Mouse (Mus musculus) heart, embryonic 10.5 days (tissue): ENCODE measurements around the gene Supt3. TPM values are rescaled to one million over a fixed set of nuclear protein-coding genes. Genes with fewer than 3 reads are reported as not detected.

Source experiments
- DNase-seq: peaks from one replicate; pipeline ENCODE4 v3.0.0-alpha.2; 2017; ENCODE audit warnings: low spot score
- H3K27ac ChIP-seq: fragments of 300-500 bp; sonication (generic); 2 replicates; pipeline ENCODE4 v1.5.1; 2016; ENCODE audit warnings: mild to moderate bottlenecking
- H3K27me3 ChIP-seq: fragments of 300-500 bp; sonication (generic); 2 replicates; pipeline ENCODE4 v1.6.1; 2016; ENCODE audit warnings: mild to moderate bottlenecking; ENCODE audit not compliant: poor library complexity, insufficient read depth, severe bottlenecking
- H3K36me3 ChIP-seq: fragments of 300-500 bp; sonication (generic); 2 replicates; pipeline ENCODE4 v1.6.1; 2016; ENCODE audit warnings: mild to moderate bottlenecking, moderate library complexity
- H3K4me1 ChIP-seq: fragments of 300-500 bp; sonication (generic); 2 replicates; pipeline ENCODE4 v1.6.1; 2016; ENCODE audit warnings: mild to moderate bottlenecking
- H3K4me3 ChIP-seq: fragments of 300-500 bp; sonication (generic); 2 replicates; pipeline ENCODE4 v1.5.1; 2016; ENCODE audit warnings: mild to moderate bottlenecking, moderate library complexity
- H3K9me3 ChIP-seq: fragments of 300-500 bp; sonication (generic); 2 replicates; pipeline ENCODE4 v1.6.1; 2016; ENCODE audit warnings: mild to moderate bottlenecking, moderate library complexity
- whole genome bisulfite sequencing: fragments of 180-500 bp; shearing (Covaris S2); methylation state at CpG from one replicate; pipeline ENCODE4 v1.1.7; 2016; 5-methylcytosine and 5-hydroxymethylcytosine counted together
- polyA plus RNA-seq: library from polyadenylated mRNA; unstranded; fragments of >200 nt; fragmentation: Nextera tagmentation; extraction: Ambion mirVana; gene quantifications from 2 replicates; pipeline ENCODE4 v1.2.1, GENCODE M21; 2016

Gene Supt3
- polyA plus RNA-seq, 1 experiment from 2014 or later: 19.8 TPM

- Histone ChIP-seq H3K4me3 (no peak overlapping the region), H3K27me3 (no peaks in the 10 kb centered on the region), H3K27ac (no peak overlapping the region), H3K4me1 (peaks cover 3% of the 10 kb centered on the region; the same call in 1 of the 2 replicates), H3K9me3 (no peaks in the 10 kb centered on the region), H3K36me3 (peaks cover 7% of the 10 kb centered on the region)
- 85% methylated on average over 12 of the region's 12 CpGs for WGBS
- no peak for DNase-seq
These were observed 15.4 kb downstream of the Supt3 start for GRCm38 (mm10) chr17:44792218-44792917.

GRCm38 (mm10) chr17:44797331-44797730 is 20.4 kb downstream of the Supt3 start:
- H3K9me3 ChIP-seq: no peaks in the 10 kb centered on the region
- no peaks in the 10 kb centered on the region for H3K27me3 ChIP-seq
- no peak for DNase-seq
- WGBS: 28% methylated on average over 3 of the region's 3 CpGs
- no peak overlapping the region for H3K4me3 ChIP-seq
- peaks cover 6% of the 10 kb centered on the region; the same call in 1 of the 2 replicates for H3K4me1 ChIP-seq
- H3K27ac ChIP-seq: no peak overlapping the region
- H3K36me3 ChIP-seq: no peaks in the 10 kb centered on the region

GRCm38 (mm10) chr17:44807031-44807430 is 30.1 kb downstream of the Supt3 start:
- no peak overlapping the region for H3K4me3 ChIP-seq

GRCm38 (mm10) chr17:44814508-44815175 is 37.7 kb downstream of the Supt3 start, which contains the start of gene Runx2:
Gene Runx2 (minus strand): TSS chr17:44814797.
- no peak within 1 kb of the TSS for H3K27ac ChIP-seq
- H3K36me3 ChIP-seq: no peaks in the 10 kb centered on the region
- no peak for DNase-seq
- WGBS: 26% methylated on average over 3 of the region's 3 CpGs
- H3K4me1 ChIP-seq: peaks cover 8% of the 10 kb centered on the region; the same call in 1 of the 2 replicates
- no peaks in the 10 kb centered on the region; the same call in 1 of the 2 replicates for H3K27me3 ChIP-seq
- H3K4me3 ChIP-seq: no peak within 1 kb of the TSS
- H3K9me3 ChIP-seq: no peaks in the 10 kb centered on the region

More at GRCm38 (mm10) chr17:44807031-44807430, 30.1 kb downstream of the Supt3 start:
- Histone ChIP-seq H3K36me3 (no peaks in the 10 kb centered on the region), H3K27ac (no peak overlapping the region), H3K27me3 (no peaks in the 10 kb centered on the region), H3K9me3 (no peaks in the 10 kb centered on the region), H3K4me1 (no peaks in the 10 kb centered on the region)
- WGBS: 94% methylated on average over 1 of the region's 1 CpGs
- DNase-seq: no peak

DNA sequence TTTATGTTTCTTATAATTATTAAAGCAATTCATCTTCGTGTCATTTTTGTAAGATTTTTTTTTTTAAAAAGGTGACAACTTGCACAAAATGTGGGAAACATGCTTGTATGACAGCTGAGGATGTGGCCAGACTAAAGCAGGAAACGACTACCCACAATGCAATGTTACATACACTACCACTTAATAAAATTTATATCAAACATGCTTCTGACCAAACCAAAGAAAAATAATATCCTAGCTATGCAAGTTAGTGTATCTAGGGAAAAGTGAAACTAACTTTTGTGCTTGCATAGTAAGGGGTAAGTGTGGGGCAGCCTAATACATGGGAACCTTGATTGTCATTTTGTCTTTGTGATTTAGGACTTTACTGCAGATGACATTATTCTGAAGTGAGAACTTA is 41.9 kb downstream of the Supt3 start:
- H3K4me3 ChIP-seq: no peak overlapping the region
- WGBS: 77% methylated on average over 2 of the region's 2 CpGs
- DNase-seq: no peak
- H3K4me1 ChIP-seq: peaks cover 8% of the 10 kb centered on the region; the same call in 1 of the 2 replicates
- H3K27ac ChIP-seq: no peak overlapping the region
- no peaks in the 10 kb centered on the region; the same call in 1 of the 2 replicates for H3K27me3 ChIP-seq
- H3K36me3 ChIP-seq: no peaks in the 10 kb centered on the region
- H3K9me3 ChIP-seq: no peaks in the 10 kb centered on the region

DNA sequence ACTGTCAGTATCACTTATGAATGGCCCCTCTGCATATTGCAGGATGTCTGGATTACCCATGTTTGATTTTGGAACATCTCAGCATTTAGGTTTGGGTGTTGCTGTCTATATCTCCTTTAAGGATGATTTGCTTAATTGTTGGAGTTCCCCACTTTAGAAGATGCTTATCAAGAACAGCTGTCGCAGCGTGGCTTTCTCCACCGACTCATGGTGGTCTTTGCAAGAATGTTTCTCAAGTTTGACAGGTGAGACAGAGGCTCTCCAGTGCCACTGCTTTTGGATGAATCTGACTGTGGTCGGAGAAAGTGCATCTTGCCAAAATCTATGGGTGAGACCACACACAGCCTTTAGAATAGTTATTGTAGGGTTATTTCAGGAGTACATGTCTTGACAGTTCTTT is 42.9 kb downstream of the Supt3 start:
- WGBS: 53% methylated on average over 4 of the region's 4 CpGs
- Histone ChIP-seq H3K4me1 (peaks cover 4% of the 10 kb centered on the region; the same call in 1 of the 2 replicates), H3K27ac (no peak overlapping the region), H3K27me3 (no peaks in the 10 kb centered on the region), H3K36me3 (no peaks in the 10 kb centered on the region), H3K9me3 (no peaks in the 10 kb centered on the region), H3K4me3 (no peak overlapping the region)
- DNase-seq: no peak

- H3K9me3 ChIP-seq: no peaks in the 10 kb centered on the region
- no peaks in the 10 kb centered on the region for H3K27me3 ChIP-seq
- no peak overlapping the region for H3K27ac ChIP-seq
- H3K4me3 ChIP-seq: no peak overlapping the region
- no peak for DNase-seq
- 86% methylated on average over 5 of the region's 5 CpGs for WGBS
- H3K4me1 ChIP-seq: no peaks in the 10 kb centered on the region
- no peaks in the 10 kb centered on the region for H3K36me3 ChIP-seq
These were observed 45.0 kb downstream of the Supt3 start for GRCm38 (mm10) chr17:44821940-44822339.

DNA sequence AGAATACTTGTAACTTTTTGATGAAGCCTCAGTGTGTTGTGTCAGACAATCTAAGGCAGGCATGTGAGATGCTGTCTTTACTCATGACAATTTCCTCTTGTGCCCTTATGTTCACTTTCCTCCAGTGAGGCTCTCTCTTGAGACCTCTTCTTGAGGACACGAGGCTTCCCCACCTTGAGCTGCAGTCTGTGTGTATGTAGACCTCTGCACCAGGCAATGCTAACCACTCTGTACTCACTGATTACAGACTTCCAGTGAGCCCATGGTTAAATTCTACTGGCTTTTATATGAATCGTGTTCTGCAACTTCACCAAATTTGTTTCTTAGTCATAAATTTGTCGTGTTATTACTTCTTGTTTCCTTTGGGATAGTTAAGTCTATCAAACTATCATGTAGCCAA is 50.2 kb downstream of the Supt3 start:
- Histone ChIP-seq H3K9me3 (no peaks in the 10 kb centered on the region), H3K27ac (no peak overlapping the region), H3K4me3 (no peak overlapping the region), H3K4me1 (no peaks in the 10 kb centered on the region), H3K27me3 (no peaks in the 10 kb centered on the region), H3K36me3 (no peaks in the 10 kb centered on the region)
- WGBS: 77% methylated on average over 3 of the region's 3 CpGs
- DNase-seq: no peak

- H3K9me3 ChIP-seq: no peaks in the 10 kb centered on the region
- no peaks in the 10 kb centered on the region for H3K36me3 ChIP-seq
- H3K27me3 ChIP-seq: no peaks in the 10 kb centered on the region
- no peak overlapping the region for H3K27ac ChIP-seq
- no peak for DNase-seq
- WGBS: 74% methylated on average over 4 of the region's 4 CpGs
- no peak overlapping the region for H3K4me3 ChIP-seq
- H3K4me1 ChIP-seq: no peaks in the 10 kb centered on the region
These were observed 51.0 kb downstream of the Supt3 start for GRCm38 (mm10) chr17:44827964-44828363.

DNA sequence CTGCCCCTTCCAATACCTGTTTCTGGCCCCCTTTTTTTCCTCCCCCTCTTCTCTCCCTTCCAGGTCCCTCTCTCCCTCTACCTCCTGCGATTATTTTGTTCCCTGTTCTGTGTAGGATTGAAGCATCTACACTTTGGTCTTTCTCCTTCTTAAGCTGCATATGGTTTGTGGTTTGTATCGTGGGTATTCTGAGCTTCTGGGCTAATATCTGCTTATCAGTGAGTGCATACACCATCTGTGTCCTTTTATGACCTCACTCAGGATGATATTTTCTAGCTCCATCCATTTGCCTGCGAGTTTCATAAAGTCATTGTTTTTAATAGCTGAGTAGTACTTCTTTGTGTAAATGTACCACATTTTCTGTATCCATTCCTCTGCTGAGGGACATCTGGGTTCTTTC is 52.6 kb downstream of the Supt3 start:
- no peaks in the 10 kb centered on the region for H3K27me3 ChIP-seq
- no peak overlapping the region for H3K4me3 ChIP-seq
- 80% methylated on average over 3 of the region's 3 CpGs for WGBS
- H3K9me3 ChIP-seq: no peaks in the 10 kb centered on the region
- DNase-seq: no peak
- no peak overlapping the region for H3K27ac ChIP-seq
- no peaks in the 10 kb centered on the region for H3K36me3 ChIP-seq
- H3K4me1 ChIP-seq: no peaks in the 10 kb centered on the region

DNA sequence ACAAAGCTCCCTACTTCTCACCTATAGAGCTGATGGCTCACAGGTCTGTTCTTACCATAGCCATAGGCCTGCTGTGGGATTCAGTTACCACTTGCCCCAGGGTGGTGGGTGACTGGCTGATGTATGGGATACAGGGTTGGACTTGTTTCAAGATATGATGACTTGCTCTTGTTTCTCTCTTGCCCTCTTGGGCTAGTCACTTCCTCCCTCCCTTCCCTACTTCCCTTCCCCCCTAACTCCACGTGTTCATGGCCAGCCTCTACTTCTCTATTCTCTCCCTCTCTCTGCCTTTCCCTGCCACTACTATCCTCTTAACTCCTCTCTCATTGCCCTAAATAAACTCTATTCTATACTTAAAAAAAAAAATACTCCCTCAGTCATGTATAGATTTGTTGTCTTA is 54.2 kb downstream of the Supt3 start:
- no peaks in the 10 kb centered on the region for H3K4me1 ChIP-seq
- DNase-seq: no peak
- no peak overlapping the region for H3K4me3 ChIP-seq
- H3K27me3 ChIP-seq: no peaks in the 10 kb centered on the region
- whole genome bisulfite sequencing: 59% methylated on average over 1 of the region's 1 CpGs
- H3K9me3 ChIP-seq: no peaks in the 10 kb centered on the region
- H3K27ac ChIP-seq: no peak overlapping the region
- H3K36me3 ChIP-seq: no peaks in the 10 kb centered on the region

GRCm38 (mm10) chr17:44842184-44842583 is 65.2 kb downstream of the Supt3 start:
- Histone ChIP-seq H3K36me3 (no peaks in the 10 kb centered on the region), H3K4me3 (no peak overlapping the region), H3K4me1 (peaks cover 3% of the 10 kb centered on the region; the same call in 1 of the 2 replicates), H3K9me3 (no peaks in the 10 kb centered on the region), H3K27me3 (no peaks in the 10 kb centered on the region), H3K27ac (no peak overlapping the region)
- DNase-seq: no peak
- 77% methylated on average over 4 of the region's 4 CpGs for WGBS

DNA sequence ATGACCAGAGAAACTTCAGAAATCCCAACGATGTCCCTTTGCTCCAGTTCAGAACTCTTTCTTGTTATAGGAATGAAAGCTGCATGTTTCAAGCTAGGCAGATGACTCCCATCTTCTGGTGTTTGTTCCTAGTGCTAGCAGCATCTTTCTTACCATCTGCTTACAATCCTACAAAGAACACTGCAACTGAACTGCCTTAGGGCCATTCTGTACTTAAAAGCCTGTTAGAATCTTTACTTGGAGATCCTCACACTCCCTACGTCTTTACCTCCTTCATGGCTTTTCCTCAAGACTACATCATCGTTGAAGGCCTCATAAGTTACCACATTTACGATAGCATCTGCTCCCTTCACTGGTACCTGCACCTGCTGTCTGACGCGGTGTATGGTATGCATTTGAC is 86.2 kb downstream of the Supt3 start:
- no peaks in the 10 kb centered on the region for H3K9me3 ChIP-seq
- no peaks in the 10 kb centered on the region for H3K4me1 ChIP-seq
- no peaks in the 10 kb centered on the region for H3K27me3 ChIP-seq
- no peak for DNase-seq
- WGBS: 89% methylated on average over 6 of the region's 6 CpGs
- no peaks in the 10 kb centered on the region for H3K36me3 ChIP-seq
- H3K27ac ChIP-seq: no peak overlapping the region
- H3K4me3 ChIP-seq: no peak overlapping the region
